Mouse (Mus musculus): ENCODE data around the gene Tacc2. TPM values are rescaled to one million over a fixed set of nuclear protein-coding genes. Genes with fewer than 3 reads are reported as not detected.

Tacc2 gene
- polyA plus RNA-seq, 1 experiment from 2014 or later: 58.9 TPM

DNA sequence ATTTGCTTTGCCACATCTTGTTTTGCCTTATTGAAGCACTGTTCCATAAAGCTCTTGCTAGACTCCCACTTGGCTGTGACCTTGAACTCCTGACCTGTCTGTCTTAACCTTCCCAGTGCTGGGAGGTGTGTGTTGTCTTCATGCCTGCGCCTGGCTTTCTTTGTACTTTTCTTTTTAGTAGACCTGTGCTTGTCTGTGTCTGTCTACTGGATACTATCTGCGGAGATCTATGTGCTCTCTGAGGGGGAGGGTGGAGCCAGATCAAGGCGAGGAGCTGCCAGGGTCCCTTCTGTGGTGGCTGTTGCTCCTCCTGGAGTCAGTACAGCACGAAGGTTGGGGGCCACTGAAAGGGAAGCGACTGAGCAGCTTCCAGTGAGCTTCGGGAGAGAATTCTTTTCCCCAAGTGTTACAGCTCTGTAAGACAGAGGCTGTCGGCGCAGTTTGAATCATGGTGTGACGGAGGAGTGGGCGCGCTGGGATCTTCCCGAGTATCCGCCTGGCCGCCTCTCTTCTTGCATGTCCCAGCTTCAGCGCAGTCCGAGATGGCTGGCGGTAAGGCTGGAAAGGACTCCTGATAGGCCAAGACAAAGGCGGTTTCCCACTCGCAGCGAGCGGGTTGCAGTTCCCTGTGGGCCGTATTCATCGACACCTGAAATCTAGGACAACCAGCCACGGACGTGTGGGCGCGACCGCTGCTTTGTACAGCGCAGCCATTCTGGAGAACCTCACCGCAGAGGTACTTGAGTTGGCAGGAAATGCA is 189.4 kb downstream of the Tacc2 start:
- WGBS: 76% methylated on average over 30 of the region's 30 CpGs
- ATAC-seq (ENCODE audit: low FRiP score): no peak

DNA sequence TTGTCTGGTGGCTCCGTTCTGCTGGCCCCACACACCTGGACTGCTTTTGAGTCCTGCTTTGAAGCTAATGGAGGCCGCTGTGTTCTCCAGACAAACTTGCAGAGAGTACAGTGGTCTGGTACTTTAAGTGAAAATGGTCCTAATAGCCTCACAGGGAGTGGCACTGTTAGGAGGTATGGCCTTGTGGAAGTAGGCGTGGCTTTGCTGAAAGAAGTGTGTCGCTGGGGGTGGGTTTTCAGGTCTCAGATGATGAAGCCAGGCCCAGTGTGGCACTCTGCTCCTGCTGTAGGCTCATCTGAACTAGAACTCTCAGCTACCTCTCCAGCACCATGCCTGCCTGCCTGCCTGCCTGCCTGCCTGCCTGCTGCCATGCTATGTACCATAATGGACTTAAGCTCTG is 190.9 kb downstream of the Tacc2 start:
- Histone ChIP-seq H3K9ac (replicated peaks) (no peak overlapping the region), H3K27ac (replicated peaks) (no peak overlapping the region), H3K36me3 (peaks cover 30% of the 10 kb centered on the region), H3K4me2 (no peak overlapping the region), H3K9me3 (replicated peaks) (no peaks in the 10 kb centered on the region), H3K27me3 (replicated peaks) (no peaks in the 10 kb centered on the region), H3K4me3 (replicated peaks) (no peak overlapping the region), H3K4me1 (no peaks in the 10 kb centered on the region)
- WGBS: 89% methylated on average over 4 of the region's 4 CpGs
- ATAC-seq (ENCODE audit: low FRiP score): no peak

More for the DNA sequence above, 189.4 kb downstream of the Tacc2 start:
- Histone ChIP-seq H3K4me1 (peaks cover 3% of the 10 kb centered on the region; the same call in 1 of the 2 replicates), H3K4me2 (no peak overlapping the region), H3K27ac (replicated peaks) (no peak overlapping the region), H3K4me3 (replicated peaks) (no peak overlapping the region), H3K9me3 (replicated peaks) (no peaks in the 10 kb centered on the region), H3K27me3 (replicated peaks) (no peaks in the 10 kb centered on the region), H3K9ac (replicated peaks) (no peak overlapping the region), H3K36me3 (peaks cover 30% of the 10 kb centered on the region)

DNA sequence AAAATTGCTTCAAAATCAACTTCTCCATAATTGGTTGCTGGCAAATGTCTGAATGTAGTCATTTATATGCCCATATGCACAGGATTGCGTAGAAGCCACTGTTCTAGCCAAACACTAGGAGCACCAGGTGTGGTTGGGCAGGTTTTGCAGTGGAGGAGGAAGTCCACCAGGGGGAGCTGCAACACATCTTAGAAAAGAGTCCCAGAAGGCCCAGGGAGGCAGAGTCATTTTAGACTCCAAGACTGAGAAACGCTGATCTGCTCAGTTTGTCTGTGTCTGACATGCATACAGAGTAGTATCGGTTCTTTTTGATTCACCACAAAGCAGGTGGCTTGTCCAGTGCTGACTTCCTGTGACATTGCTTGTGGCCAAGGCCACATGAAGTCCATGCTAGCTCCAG is 193.5 kb downstream of the Tacc2 start:
- H3K4me2 ChIP-seq: no peak overlapping the region
- H3K27me3 ChIP-seq (replicated peaks): no peaks in the 10 kb centered on the region
- ATAC-seq (ENCODE audit: low FRiP score): peak; percentile 50; the same call in 1 of the 2 replicates
- H3K9ac ChIP-seq (replicated peaks): no peak overlapping the region
- H3K27ac ChIP-seq (replicated peaks): no peak overlapping the region
- 23% methylated on average over 3 of the region's 3 CpGs for WGBS
- no peaks in the 10 kb centered on the region for H3K4me1 ChIP-seq
- H3K9me3 ChIP-seq (replicated peaks): no peaks in the 10 kb centered on the region
- no peak overlapping the region for H3K4me3 ChIP-seq (replicated peaks)
- H3K36me3 ChIP-seq: peaks cover 10% of the 10 kb centered on the region

DNA sequence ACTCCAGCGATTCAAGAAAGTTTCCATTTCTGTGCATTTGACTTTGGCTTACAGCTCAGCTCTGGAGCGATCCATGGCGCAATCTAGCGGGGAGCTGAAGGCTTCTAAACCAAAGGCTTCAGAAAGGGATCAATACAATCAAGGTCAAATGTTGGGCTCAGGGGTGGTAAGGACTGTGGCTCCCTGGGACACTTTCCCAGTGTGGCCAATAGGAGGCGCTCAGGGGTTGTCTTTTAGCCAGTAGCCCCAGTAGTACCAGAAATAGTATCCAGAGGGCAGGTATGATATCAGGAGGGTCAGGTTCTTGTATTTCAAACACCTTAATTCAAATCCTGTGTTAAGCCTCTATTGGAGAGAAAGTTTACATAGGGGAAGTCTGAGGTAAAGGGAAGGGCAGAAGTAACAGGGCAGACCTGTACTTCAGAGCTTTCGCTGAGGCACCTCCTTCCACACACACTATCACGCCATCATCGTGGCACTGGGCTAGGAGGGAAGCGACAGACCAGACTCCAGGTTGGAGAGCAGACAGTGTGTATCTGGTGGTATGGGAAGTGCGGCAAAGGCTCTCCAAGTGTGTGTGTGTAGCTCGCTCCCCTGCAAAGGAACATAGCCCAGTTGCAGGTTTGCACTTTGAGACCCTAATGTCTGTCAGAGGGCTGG is 196.1 kb downstream of the Tacc2 start:
- no peak overlapping the region for H3K4me2 ChIP-seq
- no peak overlapping the region for H3K9ac ChIP-seq (replicated peaks)
- no peaks in the 10 kb centered on the region for H3K36me3 ChIP-seq
- no peaks in the 10 kb centered on the region for H3K9me3 ChIP-seq (replicated peaks)
- H3K27me3 ChIP-seq (replicated peaks): no peaks in the 10 kb centered on the region
- H3K27ac ChIP-seq (replicated peaks): no peak overlapping the region
- 76% methylated on average over 11 of the region's 11 CpGs for WGBS
- no peak overlapping the region for H3K4me3 ChIP-seq (replicated peaks)
- H3K4me1 ChIP-seq: no peaks in the 10 kb centered on the region
- no peak for ATAC-seq (ENCODE audit: low FRiP score)

DNA sequence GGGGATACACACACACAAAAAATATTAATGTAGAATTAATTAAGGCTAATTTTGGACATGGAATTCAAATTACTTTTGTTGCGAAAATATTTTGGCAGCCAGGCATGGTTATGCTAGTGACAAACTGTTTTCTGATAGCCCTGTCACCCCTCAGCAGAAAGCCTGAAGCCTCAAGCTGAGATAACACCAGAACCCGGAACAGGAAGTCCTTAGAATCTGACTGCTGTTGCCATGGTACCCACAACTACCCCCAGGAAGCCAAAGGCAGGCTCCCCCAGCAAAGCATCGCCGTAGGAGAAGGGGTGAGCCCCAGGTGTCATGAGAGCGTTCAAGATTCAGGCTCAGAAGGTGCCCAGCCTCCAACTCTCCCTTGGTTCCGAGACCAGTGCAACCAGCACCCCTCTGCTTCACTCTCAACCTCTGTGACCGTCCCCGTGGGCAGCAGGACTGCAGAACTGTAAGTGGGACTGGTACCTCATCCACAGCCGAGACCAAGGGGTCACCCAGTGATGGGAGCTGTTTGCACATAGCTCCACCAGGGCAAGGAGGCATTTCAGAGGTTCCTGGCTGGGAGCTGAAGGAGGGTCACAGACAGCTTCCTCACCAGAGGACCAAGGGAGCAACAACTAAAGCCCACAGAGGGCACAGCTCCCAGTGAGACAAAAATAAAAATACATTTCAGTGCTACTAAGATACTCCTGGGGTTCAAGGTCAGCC is 196.8 kb downstream of the Tacc2 start, which contains the start of gene Btbd16:
Btbd16 (plus strand) TSS at position 156 of the 717 bp plus-strand sequence.
- Histone ChIP-seq H3K27ac (replicated peaks) (no peak within 1 kb of the TSS), H3K4me3 (replicated peaks) (no peak within 1 kb of the TSS), H3K36me3 (no peaks in the 10 kb centered on the region), H3K9ac (replicated peaks) (no peak within 1 kb of the TSS), H3K9me3 (replicated peaks) (no peaks in the 10 kb centered on the region), H3K4me2 (no peak within 1 kb of the TSS), H3K27me3 (replicated peaks) (no peaks in the 10 kb centered on the region), H3K4me1 (no peaks in the 10 kb centered on the region)
- no peak for ATAC-seq (ENCODE audit: low FRiP score)
- WGBS: 58% methylated on average over 9 of the region's 9 CpGs

DNA sequence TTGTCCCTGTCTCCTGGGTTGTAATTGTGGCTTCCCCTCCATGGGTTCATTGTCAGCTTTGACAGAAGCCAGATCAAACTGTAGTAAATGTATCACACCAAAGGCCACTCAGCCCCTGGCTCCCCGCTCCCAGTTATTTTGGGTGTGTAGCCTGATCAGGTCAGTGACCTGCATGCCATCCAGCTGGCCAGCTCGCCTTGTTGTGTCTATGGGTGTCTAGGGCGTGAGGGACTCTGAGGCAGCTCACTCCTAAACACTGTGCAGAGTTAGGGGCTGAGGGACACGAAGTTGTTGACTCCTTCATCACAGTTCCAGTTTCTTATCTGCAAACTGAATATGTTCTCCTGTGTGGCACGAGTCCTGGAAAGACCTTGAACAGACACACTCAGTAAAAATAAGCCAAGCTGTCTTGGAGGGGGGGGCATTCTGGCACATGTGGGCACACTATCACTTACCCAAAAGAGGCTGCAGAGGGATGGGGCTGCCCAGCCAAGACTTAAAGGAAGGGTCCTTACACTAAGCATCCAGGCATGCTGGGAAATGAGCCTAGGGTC is 203.7 kb downstream of the Tacc2 start:
- Histone ChIP-seq H3K36me3 (no peaks in the 10 kb centered on the region), H3K4me3 (replicated peaks) (no peak overlapping the region), H3K27me3 (replicated peaks) (no peaks in the 10 kb centered on the region), H3K4me2 (no peak overlapping the region), H3K27ac (replicated peaks) (no peak overlapping the region), H3K9me3 (replicated peaks) (no peaks in the 10 kb centered on the region), H3K4me1 (no peaks in the 10 kb centered on the region), H3K9ac (replicated peaks) (no peak overlapping the region)
- WGBS: 78% methylated on average over 5 of the region's 5 CpGs
- ATAC-seq (ENCODE audit: low FRiP score): no peak

DNA sequence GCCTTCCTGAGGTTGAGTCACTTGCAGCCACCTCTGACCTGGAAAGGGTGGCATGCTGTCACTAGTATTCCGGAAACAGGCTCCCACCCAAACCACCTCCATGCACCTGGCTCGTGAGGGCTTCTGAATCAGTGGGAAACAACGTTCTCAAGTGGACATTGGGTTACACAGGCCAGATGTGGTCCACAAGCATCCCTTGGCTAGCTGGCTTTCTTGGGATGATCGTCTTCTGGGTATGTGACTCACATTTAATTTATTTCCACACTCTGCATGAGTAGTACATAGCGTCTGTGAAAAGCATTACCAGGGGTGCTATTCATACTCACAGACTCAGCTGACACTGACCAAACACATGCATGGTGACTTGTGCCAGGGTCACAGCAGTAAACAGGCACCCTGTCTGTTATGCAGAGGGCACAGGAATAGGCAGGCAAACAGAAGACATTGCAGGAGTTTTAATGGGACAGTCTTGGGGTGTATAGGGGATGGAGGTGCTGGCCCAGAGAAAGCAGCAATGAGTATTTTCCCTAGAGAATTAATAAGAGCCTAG is 205.3 kb downstream of the Tacc2 start:
- 82% methylated on average over 5 of the region's 5 CpGs for WGBS
- H3K4me2 ChIP-seq: no peak overlapping the region
- no peak for ATAC-seq (ENCODE audit: low FRiP score)
- H3K4me1 ChIP-seq: 0 out of 2 replicates have a peak, but pooled peaks cover 3% of the 10 kb centered on the region
- H3K4me3 ChIP-seq (replicated peaks): no peak overlapping the region
- H3K27me3 ChIP-seq (replicated peaks): no peaks in the 10 kb centered on the region
- no peak overlapping the region for H3K9ac ChIP-seq (replicated peaks)
- H3K9me3 ChIP-seq (replicated peaks): no peaks in the 10 kb centered on the region
- H3K36me3 ChIP-seq: no peaks in the 10 kb centered on the region
- no peak overlapping the region for H3K27ac ChIP-seq (replicated peaks)

DNA sequence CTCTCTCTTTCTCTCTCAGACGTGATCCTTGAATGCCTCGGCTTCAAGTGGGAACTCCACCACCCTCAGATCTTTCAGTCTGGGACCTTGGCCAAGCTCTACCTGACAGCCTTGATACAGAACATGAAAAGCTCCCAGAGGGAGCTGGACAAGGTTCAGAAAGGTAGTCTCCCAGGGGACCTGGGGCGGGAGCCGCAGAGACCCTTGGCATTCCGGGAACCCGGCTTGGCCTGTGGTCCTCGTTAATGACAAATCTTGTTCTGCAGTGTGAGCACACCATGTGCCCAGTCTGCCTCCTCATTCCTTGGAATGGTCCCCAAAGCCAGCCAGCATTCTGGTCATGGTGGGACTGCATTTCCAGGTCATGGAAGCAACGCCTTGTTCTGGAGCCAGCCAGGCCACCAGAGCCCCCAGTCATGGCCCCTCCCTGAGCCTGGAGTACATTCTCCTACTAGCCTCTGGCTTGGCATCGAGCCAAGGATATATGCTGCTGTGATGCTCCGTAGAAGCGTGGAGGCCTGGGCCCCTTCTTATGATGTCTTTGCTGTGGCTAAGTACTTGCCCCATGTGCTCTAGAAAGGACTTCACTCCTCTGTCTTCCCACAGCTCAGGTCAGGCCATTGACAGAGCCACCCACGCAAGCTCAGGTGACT is 208.8 kb downstream of the Tacc2 start:
- Histone ChIP-seq H3K36me3 (no peaks in the 10 kb centered on the region), H3K4me2 (no peak overlapping the region), H3K27ac (replicated peaks) (no peak overlapping the region), H3K27me3 (replicated peaks) (no peaks in the 10 kb centered on the region), H3K4me3 (replicated peaks) (no peak overlapping the region), H3K9ac (replicated peaks) (no peak overlapping the region), H3K9me3 (replicated peaks) (no peaks in the 10 kb centered on the region), H3K4me1 (0 out of 2 replicates have a peak, but pooled peaks cover 3% of the 10 kb centered on the region)
- WGBS: 81% methylated on average over 12 of the region's 12 CpGs
- ATAC-seq (ENCODE audit: low FRiP score): no peak

DNA sequence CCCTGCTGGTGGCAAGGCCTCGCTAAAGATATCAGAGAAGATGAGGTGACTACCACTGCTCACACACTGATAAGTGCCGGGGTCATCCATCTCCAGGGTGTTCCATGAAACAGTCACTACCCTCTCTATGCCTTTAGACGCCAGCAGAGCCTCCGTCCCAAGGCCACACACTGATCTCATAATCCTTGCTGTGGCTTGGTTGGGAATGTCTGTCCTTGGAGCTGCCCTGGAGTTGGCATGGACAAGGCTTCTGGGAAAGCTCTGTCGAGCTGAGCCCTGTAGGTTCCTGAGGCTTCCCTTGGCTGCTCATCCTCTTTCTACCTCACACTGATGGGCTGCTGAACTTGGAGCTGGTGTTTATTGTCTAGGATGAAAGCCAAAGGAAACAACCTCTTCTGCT is 209.5 kb downstream of the Tacc2 start:
- Histone ChIP-seq H3K27me3 (replicated peaks) (no peaks in the 10 kb centered on the region), H3K27ac (replicated peaks) (no peak overlapping the region), H3K4me3 (replicated peaks) (no peak overlapping the region), H3K9me3 (replicated peaks) (no peaks in the 10 kb centered on the region), H3K9ac (replicated peaks) (no peak overlapping the region), H3K4me1 (0 out of 2 replicates have a peak, but pooled peaks cover 3% of the 10 kb centered on the region), H3K36me3 (no peaks in the 10 kb centered on the region), H3K4me2 (no peak overlapping the region)
- ATAC-seq (ENCODE audit: low FRiP score): no peak
- 88% methylated on average over 5 of the region's 5 CpGs for WGBS

DNA sequence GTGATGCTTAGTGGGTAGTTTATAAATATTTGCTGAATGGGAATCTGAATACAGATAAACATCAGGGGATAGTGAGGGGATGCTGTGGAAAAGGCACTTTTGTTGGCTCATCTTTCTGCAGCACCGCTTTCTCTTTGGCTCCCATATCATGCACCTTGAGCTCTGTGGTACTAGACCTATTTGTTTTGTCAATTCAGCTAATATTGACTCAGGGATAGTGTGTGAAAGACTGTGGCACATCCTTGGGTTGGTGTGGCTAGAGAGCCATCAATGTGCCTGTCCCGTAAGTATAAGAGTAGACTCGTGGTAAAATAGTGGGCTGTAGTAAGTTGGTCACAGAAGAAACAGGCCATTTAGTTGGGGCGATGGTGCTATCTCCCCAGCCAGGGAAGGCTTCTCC is 210.3 kb downstream of the Tacc2 start:
- H3K4me3 ChIP-seq (replicated peaks): no peak overlapping the region
- no peaks in the 10 kb centered on the region for H3K27me3 ChIP-seq (replicated peaks)
- H3K27ac ChIP-seq (replicated peaks): no peak overlapping the region
- no peak overlapping the region for H3K9ac ChIP-seq (replicated peaks)
- no peaks in the 10 kb centered on the region for H3K36me3 ChIP-seq
- WGBS: 95% methylated on average over 4 of the region's 4 CpGs
- H3K4me1 ChIP-seq: 0 out of 2 replicates have a peak, but pooled peaks cover 3% of the 10 kb centered on the region
- no peaks in the 10 kb centered on the region for H3K9me3 ChIP-seq (replicated peaks)
- no peak overlapping the region for H3K4me2 ChIP-seq
- ATAC-seq (ENCODE audit: low FRiP score): no peak

DNA sequence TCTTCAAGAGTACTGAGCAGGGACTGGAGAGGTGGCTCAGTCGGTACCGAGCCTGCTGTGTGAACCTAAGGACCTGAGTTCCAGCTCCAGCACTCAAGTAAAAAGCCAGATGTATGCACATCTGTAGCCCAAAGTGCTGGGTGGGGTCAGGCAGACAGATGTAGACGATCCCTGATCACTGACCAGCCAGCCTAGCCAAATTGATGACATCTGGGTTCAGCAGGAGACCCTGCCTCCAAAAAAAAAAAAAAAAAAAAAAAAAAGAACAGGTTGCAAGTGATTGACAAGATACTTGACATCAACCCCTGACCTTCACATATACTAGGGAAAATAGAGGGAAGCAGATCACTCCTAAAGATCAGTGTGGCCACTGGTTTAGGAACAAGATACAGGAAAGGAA is 211.7 kb downstream of the Tacc2 start:
- Histone ChIP-seq H3K4me2 (no peak overlapping the region), H3K36me3 (no peaks in the 10 kb centered on the region), H3K4me3 (replicated peaks) (no peak overlapping the region), H3K27me3 (replicated peaks) (no peaks in the 10 kb centered on the region), H3K4me1 (0 out of 2 replicates have a peak, but pooled peaks cover 3% of the 10 kb centered on the region), H3K27ac (replicated peaks) (no peak overlapping the region), H3K9ac (replicated peaks) (no peak overlapping the region), H3K9me3 (replicated peaks) (no peaks in the 10 kb centered on the region)
- ATAC-seq (ENCODE audit: low FRiP score): no peak
- WGBS: 88% methylated on average over 3 of the region's 3 CpGs

Data from neural tube, embryonic 15.5 days (tissue).